Mouse (Mus musculus) cerebellum, adult 9-11 months (tissue): ENCODE data around the gene Fgfr2.

Source experiments
- DNase-seq: peaks from one replicate; pipeline ENCODE4 v3.0.0; 2022

The Fgfr2 gene

DNA sequence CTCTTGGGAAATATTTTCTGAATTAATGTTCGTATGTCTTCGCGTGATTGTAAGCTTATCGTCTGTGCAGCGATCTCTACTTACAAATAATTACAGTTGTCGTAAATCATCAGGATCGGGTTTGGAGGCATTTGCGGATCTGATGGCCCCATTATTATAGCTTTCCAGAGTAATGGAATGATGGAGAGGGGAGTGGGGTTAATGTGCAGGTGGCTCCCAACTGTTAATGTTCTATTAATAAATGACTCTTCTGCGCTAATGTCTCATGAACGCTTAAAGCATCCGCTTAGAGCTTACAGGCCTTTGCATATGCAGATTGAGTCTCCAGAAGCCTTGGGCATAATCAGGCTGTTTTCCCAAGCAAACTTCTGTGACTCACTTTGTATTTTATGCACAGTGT lies 1144.5 kb downstream of the Fgfr2 start:
- DNase-seq = no peak

DNA sequence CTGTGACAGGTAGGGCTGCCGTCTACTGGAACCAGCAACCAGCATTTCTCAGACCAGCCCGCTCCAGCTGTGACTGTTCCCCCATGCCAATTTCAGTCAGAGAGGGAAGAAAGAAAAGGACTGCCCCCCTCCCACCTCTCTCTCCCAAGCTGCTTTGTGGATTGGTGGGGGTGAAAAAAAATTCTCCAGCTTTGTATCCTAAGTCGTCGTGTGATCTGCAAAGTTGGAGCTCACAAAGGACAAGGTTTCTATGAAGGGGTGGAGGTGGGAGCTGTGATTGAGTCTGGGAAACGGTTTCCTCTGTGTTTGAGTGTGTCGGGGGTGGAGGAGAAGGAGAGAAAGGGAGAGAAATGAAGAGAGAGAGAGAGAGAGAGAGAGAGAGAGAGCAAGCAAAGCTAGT lies 1147.3 kb downstream of the Fgfr2 start:
- DNase-seq = no peak

DNA sequence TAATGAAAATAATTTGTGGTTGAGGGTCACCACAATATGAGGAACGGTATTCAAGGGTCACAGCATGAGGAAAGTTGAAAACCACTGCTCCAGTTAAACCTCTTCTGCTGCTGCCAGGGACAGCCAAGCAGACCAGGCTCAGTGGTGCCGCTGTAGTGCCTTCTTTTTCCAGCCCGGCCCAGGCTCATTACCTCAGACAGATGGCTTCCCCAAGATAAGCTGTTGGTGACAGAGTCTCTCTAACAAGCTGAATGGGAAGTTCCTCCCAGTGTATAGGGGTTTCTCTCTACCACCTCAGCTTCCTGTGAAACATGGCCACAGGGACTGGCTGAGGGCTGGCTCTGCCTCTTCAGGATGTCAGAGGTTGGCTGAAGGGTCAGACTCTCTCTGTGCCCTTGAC lies 1152.9 kb downstream of the Fgfr2 start:
- no peak for DNase-seq

DNA sequence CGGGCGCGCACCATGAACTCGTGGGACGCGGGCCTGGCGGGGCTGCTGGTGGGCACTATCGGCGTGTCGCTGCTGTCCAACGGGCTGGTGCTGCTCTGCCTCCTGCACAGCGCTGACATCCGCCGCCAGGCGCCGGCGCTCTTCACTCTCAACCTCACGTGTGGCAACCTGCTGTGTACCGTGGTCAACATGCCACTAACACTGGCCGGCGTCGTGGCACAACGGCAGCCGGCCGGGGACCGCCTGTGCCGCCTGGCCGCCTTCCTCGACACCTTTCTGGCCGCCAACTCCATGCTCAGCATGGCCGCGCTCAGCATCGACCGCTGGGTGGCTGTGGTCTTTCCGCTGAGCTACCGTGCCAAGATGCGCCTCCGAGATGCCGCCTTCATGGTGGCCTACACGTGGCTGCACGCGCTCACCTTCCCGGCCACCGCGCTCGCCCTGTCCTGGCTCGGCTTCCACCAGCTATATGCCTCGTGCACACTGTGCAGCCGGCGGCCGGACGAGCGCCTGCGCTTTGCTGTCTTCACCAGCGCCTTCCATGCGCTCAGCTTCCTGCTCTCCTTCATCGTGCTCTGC lies 1156.1 kb downstream of the Fgfr2 start:
- DNase-seq = no peak

DNA sequence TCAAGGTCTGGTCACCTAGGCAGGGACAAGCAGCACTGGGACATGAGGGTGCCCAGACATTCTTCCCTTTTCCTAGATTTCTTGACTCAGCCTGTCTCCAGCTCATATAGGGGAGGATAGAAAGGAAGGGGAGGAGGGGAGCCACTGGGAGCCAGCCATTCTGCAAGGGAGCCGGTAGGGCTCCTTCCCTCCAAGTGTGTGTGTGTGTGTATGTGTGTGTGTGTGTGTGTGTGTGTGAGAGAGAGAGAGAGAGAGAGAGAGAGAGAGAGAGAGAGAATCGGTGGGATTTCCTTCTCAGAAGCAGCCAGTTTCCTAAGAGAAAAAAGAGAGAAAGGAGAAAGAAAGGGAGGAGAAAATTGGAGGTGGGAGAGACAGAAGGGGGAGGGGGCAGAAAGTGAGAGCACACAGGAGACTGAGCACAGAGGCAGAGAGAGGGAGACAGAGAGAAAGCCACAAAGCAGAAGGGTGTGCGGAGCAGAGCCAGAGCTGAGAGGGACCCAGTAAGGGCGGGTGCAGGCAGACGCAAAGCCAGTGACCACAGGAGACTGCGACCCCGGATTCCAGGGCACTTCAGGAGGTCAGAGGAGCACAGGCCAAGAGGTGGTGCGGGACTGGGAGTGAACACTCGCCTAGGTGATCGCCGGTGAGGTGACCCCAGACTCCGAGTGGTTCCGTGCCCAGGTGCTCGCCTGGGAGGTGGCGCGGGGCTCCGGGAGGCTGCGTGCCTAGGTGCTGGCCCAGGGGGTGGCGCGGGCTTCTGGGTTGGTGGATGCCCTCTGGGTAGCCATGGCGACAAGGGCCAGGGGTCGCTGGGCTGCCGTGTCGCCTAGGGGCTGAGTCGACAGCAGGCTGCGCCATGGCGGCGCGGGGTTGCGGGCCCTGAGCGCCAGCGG lies 1156.9 kb downstream of the Fgfr2 start, which contains the start of gene Gpr26:
Gene Gpr26, plus strand, starts transcription at position 438 of the 893 bp plus-strand sequence.
- no peak for DNase-seq

DNA sequence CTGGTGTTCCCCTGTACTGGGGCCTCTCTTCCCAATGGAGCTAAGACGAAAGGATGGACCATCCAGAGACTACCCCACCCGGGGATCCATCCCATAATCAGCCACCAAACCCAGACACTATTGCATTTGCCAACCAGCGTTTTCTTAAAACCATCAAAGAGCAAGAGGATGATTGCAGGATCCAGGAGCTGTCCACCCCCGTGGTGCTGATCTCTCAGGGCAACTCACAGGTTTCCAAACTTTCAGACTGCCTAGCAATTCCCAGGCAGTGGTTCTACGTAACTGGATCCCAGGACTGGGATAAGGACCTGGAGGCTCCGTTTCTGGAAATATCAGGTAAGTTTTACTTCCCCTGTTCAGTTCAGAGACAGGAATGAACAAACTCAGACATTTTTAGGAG lies 1162.6 kb downstream of the Fgfr2 start:
- no peak for DNase-seq

DNA sequence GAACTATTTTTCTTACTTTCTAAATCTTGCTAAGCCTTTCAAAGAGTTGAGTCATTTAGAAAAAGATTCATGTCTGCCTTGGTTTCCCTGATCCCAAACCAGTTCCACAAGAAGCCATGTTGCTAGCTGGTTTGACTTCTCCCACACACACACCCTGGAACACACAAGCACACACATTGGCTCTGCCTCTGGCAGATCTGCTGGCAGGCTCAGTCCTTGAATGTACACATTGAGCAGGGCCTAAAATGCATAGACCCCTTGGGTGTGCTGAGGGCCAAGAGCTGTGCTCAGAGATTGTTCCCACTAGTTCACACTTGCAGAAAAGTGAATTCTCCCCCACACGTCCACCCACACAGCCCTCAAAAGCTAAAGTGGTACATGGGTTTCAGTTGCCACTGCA lies 1164.4 kb downstream of the Fgfr2 start:
- no peak for DNase-seq

DNA sequence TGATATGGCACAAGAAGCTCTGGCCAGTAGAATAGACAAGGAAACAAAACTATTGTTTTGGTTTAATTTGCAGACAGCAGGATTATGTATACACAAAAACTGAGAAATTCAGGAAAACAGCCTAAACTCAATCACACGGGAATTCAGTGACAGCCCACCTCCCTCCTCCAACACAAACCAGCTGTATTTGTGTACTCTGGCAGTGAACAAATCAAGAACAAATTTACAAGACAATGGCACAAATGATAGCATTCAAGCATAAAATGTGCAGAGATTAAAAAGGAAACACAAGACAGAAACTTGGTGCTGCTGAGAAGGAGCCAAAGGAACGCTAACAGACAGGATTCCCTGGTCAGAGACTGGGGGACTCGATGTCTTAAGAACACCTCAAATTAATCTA lies 1169.7 kb downstream of the Fgfr2 start:
- DNase-seq = no peak

DNA sequence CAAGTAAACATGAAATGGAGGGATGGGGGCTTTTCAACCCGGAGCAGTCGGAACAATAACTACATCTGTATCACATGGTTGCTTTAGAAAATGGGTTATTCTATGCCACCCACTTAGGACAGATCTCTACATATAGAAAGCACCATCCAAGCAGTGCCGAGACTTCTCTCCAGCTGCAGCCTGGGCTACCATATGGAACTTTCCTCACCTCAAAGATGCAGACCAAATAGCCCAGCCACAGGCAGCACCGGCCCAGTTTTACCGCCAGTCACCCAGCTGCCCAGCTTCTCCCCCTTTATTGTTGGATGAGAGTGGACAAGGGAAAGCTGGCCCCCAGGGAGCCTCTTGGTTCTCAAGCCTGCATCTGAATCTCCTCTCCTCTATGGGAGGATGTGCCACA lies 1172.0 kb downstream of the Fgfr2 start:
- no peak for DNase-seq

DNA sequence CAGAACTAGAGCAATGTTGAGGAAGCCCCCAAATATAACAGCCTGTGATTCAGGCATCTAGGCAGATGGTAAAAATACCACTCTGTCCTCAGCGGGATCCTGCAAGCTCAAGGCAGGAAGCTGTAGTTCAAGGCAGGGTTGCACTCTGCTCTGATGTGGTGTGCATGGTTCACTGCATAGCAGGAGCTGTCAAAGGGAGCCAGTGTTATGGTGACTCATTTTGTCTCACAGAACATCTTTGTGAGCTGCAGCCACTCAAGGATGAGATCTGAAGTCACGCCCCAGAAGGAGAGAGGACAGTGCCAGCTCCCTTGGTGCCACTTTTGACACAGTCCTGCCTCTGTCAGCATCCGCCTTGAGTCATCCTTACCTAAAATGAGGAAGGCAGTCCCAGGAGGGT lies 1185.5 kb downstream of the Fgfr2 start:
- no peak for DNase-seq

DNA sequence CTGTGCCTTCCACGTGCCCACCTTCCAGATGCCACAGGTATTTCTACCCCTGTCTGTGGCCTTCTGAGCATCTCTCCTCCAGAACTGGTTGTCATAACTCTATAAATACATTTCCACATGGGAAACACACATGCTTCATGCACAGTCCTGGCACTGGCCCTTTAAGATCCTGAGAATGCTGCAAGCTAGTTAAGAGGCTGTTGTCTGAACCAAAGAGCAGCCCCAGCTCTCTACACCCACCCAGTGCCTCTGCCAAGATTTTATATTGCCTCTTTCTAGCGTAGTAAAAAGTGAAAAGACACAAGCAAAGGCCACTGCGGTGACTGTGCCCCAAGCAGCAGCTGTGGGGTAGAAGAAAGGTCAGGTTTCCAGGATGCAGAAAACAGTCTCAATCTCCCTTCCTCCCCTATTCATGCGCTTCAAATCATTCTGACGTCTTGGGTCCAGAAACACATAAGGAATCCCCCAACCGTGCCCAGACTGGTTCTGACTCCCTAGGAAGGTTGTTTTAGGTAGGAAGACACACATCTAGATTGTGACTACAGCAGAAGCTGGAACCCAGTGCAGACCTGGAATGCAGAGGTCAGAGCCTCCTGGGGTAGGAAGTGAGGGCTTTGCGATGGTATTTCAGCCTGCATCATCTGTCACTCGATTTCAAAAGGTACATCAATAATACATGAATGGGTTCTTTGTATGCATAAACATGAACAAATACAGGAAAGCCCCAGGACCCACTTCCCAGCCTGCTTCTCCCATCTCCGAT lies 1195.7 kb downstream of the Fgfr2 start:
- DNase-seq = no peak

DNA sequence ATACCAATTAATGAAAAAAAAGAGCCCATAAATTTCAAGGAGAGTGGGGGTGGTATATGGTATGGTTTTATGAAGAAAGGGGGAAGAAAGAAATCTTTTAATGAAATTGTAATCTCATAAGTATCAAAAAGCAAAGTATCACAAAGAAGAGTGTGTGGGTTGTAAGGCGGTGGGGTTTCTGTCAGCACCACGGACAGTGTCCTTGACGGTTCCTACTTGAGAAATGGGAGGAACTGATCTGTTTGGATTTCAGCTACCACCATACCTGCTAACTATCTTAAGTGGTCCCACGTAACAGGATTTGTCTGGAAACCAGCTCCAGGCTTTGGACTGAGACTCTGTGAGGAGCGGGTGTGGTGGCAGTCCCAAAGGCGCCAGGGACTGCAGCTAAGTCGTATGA lies 1205.8 kb downstream of the Fgfr2 start:
- no peak for DNase-seq

DNA sequence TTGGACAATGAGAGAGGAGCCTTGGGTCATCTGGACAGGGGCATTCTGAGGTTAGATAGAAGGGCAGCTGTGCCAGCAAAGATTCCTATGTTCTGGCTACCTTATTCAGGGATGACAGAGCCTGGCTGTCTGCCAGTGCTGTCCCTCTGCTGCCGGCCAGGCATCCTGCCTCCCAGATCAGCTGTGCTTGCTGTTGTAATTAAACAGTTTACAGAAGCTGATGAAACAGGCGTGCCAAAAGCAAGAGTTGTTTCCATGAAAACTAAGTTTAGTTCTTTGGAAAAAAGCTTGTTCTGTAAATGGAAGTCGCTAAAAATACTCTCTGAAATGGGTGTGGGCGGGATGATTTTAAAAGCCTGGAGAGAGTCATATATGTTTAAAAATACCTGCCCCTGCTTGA lies 1213.5 kb downstream of the Fgfr2 start:
- no peak for DNase-seq

DNA sequence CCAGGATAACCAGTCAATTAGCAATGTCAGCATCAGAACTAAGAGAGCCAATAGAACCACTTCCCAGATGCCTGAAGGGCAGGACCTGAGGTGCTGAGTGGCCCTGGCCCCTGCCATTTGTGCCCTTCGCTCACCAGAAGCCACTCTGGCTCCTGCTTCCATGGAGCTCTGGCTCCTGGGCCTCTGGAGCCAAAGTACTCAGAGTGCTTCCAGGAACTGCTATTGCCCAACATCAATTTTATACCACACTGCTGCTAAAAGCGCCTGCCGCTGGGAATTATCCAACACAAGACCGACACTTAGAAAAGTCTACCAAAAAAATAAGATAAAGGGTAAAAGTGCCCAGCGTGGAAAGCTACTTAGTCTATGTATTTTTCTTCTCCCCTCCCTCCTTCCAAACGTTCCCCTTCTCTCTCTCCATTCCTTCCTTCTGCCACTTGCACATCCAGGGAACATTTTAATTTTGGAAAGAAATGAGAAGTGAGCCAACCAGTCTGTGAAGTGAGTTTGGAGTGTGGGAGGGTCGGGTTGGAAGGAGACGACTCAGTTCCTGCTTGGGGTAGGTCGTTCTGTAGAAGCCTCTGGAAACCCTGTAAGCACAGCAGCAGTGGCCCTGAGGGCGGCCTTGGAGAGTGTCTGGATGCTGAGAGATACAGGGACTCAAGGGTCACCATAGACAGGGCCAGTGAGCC lies 1216.5 kb downstream of the Fgfr2 start:
- no peak for DNase-seq

DNA sequence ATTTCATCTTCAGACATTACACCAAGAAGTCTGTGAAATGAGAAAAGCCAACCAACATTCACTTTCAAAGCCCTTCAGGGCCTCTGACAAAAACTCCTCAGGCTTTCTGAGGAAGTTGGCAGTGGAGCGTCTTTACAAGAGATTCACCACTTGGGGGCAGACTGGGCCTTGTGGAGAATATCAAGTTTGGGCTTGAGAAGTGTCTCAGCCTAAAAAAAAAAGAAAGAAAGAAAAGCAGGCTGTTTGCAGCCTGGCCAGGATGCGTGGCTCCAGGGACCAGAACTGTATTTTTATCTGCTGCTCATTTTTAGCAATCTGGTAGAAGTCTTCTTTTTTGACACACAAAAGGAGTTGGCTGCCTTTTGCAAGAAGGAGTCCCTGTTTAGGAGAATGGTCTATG lies 1223.8 kb downstream of the Fgfr2 start:
- peak; percentile 54 for DNase-seq

DNA sequence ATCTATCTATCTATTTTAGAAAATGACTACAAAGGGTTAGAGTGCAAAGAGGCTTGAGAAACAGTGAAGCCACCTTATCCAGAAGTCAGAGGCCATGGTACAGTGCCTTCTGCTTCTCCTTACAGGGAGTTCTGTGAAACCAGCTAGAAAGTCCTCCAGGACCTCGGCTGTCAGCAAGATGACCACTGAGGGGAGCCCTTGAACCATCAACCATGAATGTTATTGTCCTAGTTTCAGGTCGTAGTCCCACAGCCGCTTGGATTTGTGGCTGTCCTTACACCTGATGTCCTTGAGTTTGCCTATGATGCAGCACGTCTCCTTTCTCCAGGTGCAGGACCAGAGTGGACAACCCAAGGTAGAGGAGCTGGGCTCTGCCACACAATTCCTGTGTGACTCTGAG lies 1225.9 kb downstream of the Fgfr2 start:
- peak; percentile 34 for DNase-seq

DNA sequence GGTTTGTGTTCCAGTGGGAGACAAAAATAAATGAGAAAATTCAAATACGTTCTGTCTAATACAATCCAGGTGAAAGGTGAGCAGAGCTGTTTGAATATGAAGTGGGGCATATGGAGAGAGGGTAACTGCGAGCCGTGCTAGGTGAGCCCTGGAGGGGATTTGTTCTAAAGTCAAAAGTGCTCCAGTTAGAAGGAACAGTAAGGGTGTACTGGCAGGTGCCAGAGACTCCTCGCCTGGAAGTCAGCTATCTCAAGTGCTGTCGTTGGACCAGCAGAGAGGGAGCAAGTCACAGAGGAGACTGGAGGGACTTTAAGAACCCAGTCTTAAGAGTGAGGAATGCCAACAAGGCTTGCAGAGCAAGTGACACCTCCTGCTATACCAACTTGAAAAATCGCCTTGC lies 1240.3 kb downstream of the Fgfr2 start:
- DNase-seq = no peak

DNA sequence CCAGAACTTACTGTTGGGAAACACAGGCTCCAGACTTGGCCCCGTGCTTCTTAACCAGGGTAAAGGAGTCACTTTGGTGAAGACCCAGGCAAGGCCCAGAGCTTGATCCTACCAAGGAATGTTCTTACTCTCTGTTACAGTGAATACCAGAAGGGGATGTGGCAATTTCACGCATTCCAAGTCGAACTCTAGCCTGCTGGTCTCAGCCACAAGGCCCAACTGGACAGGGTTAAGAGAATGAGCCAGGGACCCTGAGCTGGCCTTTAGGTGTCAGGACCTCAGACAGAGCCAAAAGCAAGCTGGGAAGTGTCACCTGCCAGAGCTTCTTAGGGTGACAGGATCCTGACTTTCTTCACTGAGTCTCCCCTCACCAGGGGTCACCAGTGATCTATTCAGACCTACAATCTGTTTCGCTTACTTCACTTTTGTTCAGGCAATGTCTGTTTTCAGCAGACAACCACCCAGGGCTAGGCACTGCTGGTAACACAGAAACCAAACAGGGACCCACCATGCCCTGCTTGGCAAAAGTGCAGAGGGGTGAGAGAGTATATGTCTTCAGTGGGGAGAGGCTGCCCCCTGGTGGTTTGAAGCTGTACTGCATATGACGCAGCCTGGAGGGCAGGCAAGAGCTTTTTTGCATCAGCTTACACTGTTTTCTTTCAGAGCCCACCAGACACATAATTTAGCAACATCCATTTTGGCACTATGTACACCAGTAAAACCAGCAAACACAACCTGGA lies 1241.1 kb downstream of the Fgfr2 start:
- peak; percentile 29 for DNase-seq

DNA sequence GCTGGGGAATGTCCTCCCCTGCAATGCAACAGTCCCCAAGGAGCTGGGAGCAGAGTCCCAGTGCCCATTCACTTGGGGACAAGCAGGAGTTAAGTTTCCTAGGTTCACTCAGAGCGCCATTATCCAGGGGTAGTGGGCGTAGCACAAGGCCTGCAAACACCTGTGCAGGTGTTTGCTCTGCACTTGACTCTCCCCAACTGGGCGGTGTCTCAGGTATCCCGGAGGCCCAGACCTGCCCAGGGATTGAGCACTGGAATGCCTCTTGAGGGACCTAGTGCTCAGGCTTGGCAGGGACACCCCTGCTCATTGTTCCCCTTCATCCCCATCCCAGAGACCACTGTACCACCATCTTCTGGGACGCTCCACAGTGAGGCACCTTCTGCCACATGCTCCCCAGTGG lies 1243.0 kb downstream of the Fgfr2 start:
- no peak for DNase-seq

DNA sequence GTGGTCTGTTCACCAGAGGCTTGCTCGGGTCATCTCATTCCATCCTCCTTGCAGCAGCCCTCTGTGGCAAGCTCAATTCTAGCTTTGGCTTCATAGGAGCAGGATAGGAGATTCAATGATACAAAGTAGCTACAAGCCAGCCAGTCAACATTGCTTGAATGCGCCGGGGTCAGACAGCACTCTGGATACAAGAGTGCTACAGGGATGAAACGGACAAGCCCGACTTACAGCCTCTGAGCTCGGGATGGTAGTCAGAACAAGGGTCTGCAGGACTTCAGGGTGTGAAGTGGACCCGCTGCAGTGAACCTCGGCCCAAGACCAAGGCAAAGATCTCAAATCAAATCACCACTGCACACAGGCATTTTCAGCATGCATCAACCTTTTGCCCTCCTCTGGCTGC lies 1244.3 kb downstream of the Fgfr2 start:
- DNase-seq = no peak

DNA sequence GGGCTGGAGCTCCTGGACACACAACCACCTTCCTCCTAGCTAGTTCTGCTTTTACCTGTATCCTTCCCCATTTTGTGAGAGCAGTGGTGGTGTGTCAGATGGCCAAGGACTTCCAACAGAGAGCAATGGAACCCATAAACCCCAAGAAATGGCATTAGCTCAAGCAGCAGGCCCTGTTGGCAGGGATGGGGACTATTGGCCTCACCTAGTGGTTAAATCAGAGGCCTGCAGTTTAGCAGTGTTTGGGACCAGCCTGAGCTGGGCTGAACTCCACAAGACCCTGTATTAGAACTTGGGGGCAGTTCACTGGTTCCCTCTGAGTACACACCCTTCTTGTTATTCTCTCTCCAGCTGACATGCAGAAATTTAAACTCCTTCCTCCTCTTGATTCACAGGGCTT lies 1262.0 kb downstream of the Fgfr2 start:
- DNase-seq = no peak

DNA sequence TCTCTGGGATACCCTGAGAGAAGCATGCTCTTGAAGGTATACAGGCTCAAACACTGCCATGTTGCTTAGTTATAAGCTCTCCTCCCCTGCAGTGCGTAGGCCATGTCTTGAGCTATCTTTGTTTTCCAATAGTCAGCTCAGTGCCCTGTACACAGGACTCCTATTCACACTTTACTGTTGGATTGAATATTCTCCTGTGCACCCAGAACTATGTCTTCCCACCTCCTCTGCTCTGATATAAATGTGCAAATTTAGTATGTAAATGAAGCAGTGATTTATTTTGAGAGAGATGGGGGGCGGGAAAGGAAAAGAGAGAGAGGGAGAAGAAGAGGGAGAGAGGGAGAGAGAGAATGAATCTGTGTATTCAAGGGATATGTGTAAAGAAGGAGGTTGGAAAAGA lies 1267.5 kb downstream of the Fgfr2 start:
- DNase-seq = no peak

DNA sequence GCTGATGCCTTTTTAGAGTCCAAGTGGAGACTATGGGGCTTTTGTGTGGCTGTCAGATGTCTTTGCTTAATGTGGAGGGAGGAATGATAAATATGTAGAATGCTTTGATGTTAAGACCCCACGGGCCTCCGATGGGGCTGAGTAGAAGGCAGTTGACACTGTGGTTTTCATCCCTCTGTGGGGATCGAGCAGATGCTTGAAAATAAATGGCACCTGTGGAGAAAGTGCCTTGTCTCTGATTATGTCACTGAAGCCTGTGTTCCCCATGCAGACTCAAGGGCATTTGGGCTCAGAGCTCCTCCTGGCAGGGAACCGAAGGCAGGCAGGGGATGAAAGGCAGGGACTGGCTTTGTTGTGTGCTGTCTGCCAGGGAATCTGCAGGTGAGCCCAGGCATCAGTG lies 1272.6 kb downstream of the Fgfr2 start:
- no peak for DNase-seq
